Mouse (Mus musculus): Measurements from ENCODE around the gene Iqsec1. TPM values are rescaled to one million over a fixed set of nuclear protein-coding genes. Genes with fewer than 3 reads are reported as not detected.
A peak's percentile ranks its signal among the peaks of the same experiment; 100 is the strongest.

Gene Iqsec1
- polyA plus RNA-seq, 1 experiment from 2014 or later: 28.6 TPM

DNA sequence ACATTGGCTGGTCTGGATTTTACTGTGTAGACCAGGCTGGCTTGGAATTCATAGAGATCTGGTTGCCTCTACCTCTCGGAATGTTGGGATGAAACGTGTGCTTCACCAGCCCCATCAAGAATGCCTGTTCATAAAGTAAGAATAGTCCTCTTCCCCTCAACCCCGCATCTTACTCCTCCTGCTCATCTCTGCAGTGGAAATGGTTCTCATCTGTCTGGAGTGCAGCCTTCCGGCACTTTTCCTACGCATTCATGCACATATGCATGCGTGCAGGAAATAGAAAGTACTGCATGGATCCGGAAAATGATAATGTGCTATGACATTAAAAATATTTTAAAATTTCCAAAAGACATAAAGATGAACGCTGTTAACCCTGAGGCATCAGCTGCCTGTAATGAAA, 175.9 kb downstream of the Iqsec1 start:
- no peaks in the 10 kb centered on the region for H3K36me3 ChIP-seq (ENCODE audit: control insufficient read depth, insufficient read depth, low read length)
- no peaks in the 10 kb centered on the region for H3K9me3 ChIP-seq (ENCODE audit: control insufficient read depth, low read length)
- no peak overlapping the region for H3K4me3 ChIP-seq (ENCODE audit: control insufficient read depth in 1 of 2, insufficient read depth in 1 of 2, low read depth in 1 of 2, low read length in 2 of 2)
- no peak overlapping the region for H3K27ac ChIP-seq (replicated peaks in 1 of 2; ENCODE audit: control insufficient read depth in 1 of 2, insufficient read depth in 1 of 2, low read depth in 2 of 2, low read length in 2 of 2)
- H3K4me1 ChIP-seq (ENCODE audit: control insufficient read depth in 2 of 2, insufficient read depth in 2 of 2, low read length in 2 of 2): peaks cover 36 to 49% of the 10 kb centered on the region in 2 experiments
- no peak overlapping the region for H3K4me2 ChIP-seq (ENCODE audit: low read length)
- no peak for ATAC-seq (ENCODE audit: insufficient number of reproducible peaks, insufficient read depth, low FRiP score, low read depth)
- 83% methylated on average over 8 of the region's 8 CpGs for WGBS
- no peaks in the 10 kb centered on the region for H3K27me3 ChIP-seq (ENCODE audit: control insufficient read depth, insufficient read depth, low read length)
- H3K9ac ChIP-seq (ENCODE audit: low read length): no peak overlapping the region

DNA sequence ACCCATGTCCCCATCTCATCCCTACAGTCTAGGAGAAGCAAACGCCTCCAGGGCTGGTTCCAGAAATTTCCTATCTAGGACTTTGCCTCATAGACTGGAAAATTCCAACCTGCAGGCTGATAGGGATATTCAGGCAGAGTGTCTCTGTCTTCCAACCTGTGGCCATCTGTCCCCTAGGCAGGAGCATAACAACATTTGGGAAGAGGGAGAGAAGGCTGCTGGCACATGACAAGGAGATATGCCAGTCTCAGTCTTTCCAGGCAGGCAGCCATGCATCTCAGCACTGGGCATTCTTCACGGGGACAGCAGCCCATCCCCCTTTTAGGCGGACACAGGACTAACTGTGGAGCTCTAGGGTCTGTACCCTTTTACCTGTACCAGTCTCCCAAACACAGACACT, 176.4 kb downstream of the Iqsec1 start:
- peaks cover 39 to 54% of the 10 kb centered on the region in 2 experiments for H3K4me1 ChIP-seq (ENCODE audit: control insufficient read depth in 2 of 2, insufficient read depth in 2 of 2, low read length in 2 of 2)
- H3K9me3 ChIP-seq (ENCODE audit: control insufficient read depth, low read length): no peaks in the 10 kb centered on the region
- 57% methylated on average over 3 of the region's 3 CpGs for WGBS
- no peak overlapping the region for H3K4me2 ChIP-seq (ENCODE audit: low read length)
- H3K9ac ChIP-seq (ENCODE audit: low read length): no peak overlapping the region
- no peaks in the 10 kb centered on the region for H3K27me3 ChIP-seq (ENCODE audit: control insufficient read depth, insufficient read depth, low read length)
- H3K4me3 ChIP-seq (ENCODE audit: control insufficient read depth in 1 of 2, insufficient read depth in 1 of 2, low read depth in 1 of 2, low read length in 2 of 2): no peak overlapping the region
- no peak overlapping the region for H3K27ac ChIP-seq (replicated peaks in 1 of 2; ENCODE audit: control insufficient read depth in 1 of 2, insufficient read depth in 1 of 2, low read depth in 2 of 2, low read length in 2 of 2)
- no peak for ATAC-seq (ENCODE audit: insufficient number of reproducible peaks, insufficient read depth, low FRiP score, low read depth)
- H3K36me3 ChIP-seq (ENCODE audit: control insufficient read depth, insufficient read depth, low read length): no peaks in the 10 kb centered on the region

DNA sequence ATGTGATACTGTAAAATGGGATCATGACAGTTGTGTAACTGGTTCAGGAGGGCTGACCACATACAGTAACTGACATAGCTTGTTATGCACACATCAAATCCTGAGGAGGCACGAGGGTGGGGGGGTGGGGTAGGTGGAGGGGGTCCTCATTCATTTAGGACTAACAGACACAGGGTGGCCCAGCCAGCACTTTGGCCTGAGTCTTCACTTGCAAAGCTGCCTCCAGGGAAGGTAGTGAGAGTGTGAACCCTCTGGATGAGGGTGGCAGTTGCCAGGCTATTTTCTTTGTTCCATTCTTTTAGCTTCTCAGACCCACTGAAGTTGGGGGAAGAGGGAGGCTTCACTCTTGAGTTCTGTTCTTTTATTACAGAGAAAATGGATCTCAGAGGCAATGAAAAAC, 177.9 kb downstream of the Iqsec1 start:
- peaks cover 36 to 47% of the 10 kb centered on the region in 2 experiments for H3K4me1 ChIP-seq (ENCODE audit: control insufficient read depth in 2 of 2, insufficient read depth in 2 of 2, low read length in 2 of 2)
- WGBS: 45% methylated on average over 1 of the region's 1 CpGs
- H3K4me2 ChIP-seq (ENCODE audit: low read length): no peak overlapping the region

DNA sequence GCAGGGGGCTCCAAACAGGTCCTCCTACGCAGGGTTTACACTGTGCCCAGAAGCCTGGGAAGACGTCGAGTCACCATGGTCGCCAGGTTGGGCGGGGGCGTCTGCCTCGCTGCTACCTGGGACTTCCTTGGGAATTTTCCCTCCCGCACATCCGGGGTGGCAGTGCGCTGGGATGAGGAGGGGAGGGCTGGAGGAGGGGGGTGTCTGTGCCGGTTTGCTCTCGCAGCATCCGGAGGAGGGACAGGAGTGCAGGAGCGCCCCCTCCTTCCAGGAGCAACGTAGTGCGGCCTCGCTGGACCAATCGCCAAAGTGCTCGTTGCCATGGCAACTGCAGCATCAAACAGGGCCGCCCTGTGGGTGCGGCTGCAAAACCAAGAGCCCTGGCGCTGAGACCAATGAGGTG, 178.5 kb downstream of the Iqsec1 start:
- Histone ChIP-seq H3K4me2 (ENCODE audit: low read length) (peak overlapping the region; percentile 31), H3K36me3 (ENCODE audit: control insufficient read depth, insufficient read depth, low read length) (no peaks in the 10 kb centered on the region), H3K4me1 (ENCODE audit: control insufficient read depth in 2 of 2, insufficient read depth in 2 of 2, low read length in 2 of 2) (peaks cover 39 to 52% of the 10 kb centered on the region in 2 experiments), H3K9ac (ENCODE audit: low read length) (no peak overlapping the region), H3K9me3 (ENCODE audit: control insufficient read depth, low read length) (no peaks in the 10 kb centered on the region), H3K27me3 (ENCODE audit: control insufficient read depth, insufficient read depth, low read length) (no peaks in the 10 kb centered on the region), H3K27ac (replicated peaks in 1 of 2; ENCODE audit: control insufficient read depth in 1 of 2, insufficient read depth in 1 of 2, low read depth in 2 of 2, low read length in 2 of 2) (no peak overlapping the region), H3K4me3 (ENCODE audit: control insufficient read depth in 1 of 2, insufficient read depth in 1 of 2, low read depth in 1 of 2, low read length in 2 of 2) (no peak overlapping the region)
- ATAC-seq (ENCODE audit: insufficient number of reproducible peaks, insufficient read depth, low FRiP score, low read depth): no peak
- WGBS: 11% methylated on average over 22 of the region's 22 CpGs

More for the DNA sequence above, 177.9 kb downstream of the Iqsec1 start:
- H3K27ac ChIP-seq (replicated peaks in 1 of 2; ENCODE audit: control insufficient read depth in 1 of 2, insufficient read depth in 1 of 2, low read depth in 2 of 2, low read length in 2 of 2): no peak overlapping the region
- H3K9ac ChIP-seq (ENCODE audit: low read length): no peak overlapping the region
- no peak for ATAC-seq (ENCODE audit: insufficient number of reproducible peaks, insufficient read depth, low FRiP score, low read depth)
- H3K9me3 ChIP-seq (ENCODE audit: control insufficient read depth, low read length): no peaks in the 10 kb centered on the region
- no peaks in the 10 kb centered on the region for H3K27me3 ChIP-seq (ENCODE audit: control insufficient read depth, insufficient read depth, low read length)
- no peaks in the 10 kb centered on the region for H3K36me3 ChIP-seq (ENCODE audit: control insufficient read depth, insufficient read depth, low read length)
- H3K4me3 ChIP-seq (ENCODE audit: control insufficient read depth in 1 of 2, insufficient read depth in 1 of 2, low read depth in 1 of 2, low read length in 2 of 2): no peak overlapping the region

DNA sequence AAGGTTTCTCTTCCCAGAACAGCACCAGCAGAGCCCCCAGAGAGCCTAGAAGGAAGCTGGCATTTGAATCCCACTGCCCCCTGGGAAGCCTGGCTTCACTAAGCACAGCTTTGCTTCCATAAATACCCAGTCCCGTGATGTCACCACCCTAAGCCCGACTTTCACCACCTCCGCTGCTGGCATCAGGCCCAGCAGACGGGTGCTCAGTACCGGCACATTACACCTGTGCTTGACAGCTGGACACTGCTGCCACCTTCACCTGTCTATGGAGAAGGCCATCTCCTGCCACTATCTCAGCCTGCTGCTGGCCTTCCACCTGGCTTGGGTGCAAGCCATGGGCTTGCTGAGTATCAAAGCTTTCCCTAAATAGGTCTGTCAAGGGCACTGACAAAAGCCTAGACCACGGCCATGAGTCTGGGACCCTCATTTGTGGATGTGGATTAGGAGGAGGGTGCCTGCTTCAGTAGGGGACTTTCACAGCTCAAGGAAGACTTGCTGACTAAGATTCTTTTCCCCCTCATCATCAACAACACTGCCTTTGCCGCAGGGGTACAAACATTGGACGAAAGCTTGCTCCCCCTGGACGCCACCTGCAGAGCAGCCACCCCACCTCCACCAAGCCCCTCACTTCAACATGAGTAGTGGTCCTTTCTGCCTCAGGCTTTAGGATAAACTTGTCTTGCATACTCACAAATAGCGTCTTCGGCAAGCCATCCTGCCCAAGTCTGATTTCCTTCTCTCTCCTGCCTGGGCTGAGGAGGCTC, 179.2 kb downstream of the Iqsec1 start:
- WGBS: 38% methylated on average over 11 of the region's 11 CpGs
- Histone ChIP-seq H3K27ac (replicated peaks in 1 of 2; ENCODE audit: control insufficient read depth in 1 of 2, insufficient read depth in 1 of 2, low read depth in 2 of 2, low read length in 2 of 2) (peak overlapping the region; percentile 89 to 94), H3K9ac (ENCODE audit: low read length) (peak overlapping the region; percentile 49), H3K4me3 (ENCODE audit: control insufficient read depth in 1 of 2, insufficient read depth in 1 of 2, low read depth in 1 of 2, low read length in 2 of 2) (no peak overlapping the region), H3K27me3 (ENCODE audit: control insufficient read depth, insufficient read depth, low read length) (no peaks in the 10 kb centered on the region), H3K36me3 (ENCODE audit: control insufficient read depth, insufficient read depth, low read length) (no peaks in the 10 kb centered on the region), H3K4me1 (ENCODE audit: control insufficient read depth in 2 of 2, insufficient read depth in 2 of 2, low read length in 2 of 2) (peaks cover 45 to 59% of the 10 kb centered on the region in 2 experiments), H3K9me3 (ENCODE audit: control insufficient read depth, low read length) (no peaks in the 10 kb centered on the region), H3K4me2 (ENCODE audit: low read length) (peak overlapping the region; percentile 45)
- peak; percentile 28 for ATAC-seq (ENCODE audit: insufficient number of reproducible peaks, insufficient read depth, low FRiP score, low read depth)

DNA sequence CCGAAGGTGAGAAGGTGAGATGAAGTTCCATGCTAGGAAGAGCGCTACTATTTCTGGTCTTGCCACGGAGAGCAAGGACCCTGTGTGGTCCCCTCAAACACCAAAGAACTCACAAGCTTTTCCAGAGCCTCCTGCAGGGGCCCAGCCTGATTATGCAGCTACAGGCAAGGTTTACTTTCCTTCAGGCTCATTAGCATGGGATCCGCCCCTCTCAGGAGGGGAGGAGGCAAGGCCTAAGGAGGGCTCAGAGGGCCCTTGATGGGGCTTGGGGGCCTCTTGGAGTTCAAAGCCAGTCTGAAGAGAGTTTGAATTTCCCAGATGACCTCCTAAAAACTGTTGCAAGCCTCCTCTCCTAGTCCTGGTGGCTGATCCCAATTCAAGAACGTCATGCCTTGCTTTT, 179.9 kb downstream of the Iqsec1 start:
- Histone ChIP-seq H3K27ac (replicated peaks in 1 of 2; ENCODE audit: control insufficient read depth in 1 of 2, insufficient read depth in 1 of 2, low read depth in 2 of 2, low read length in 2 of 2) (peak overlapping the region; percentile 89 to 94), H3K4me1 (ENCODE audit: control insufficient read depth in 2 of 2, insufficient read depth in 2 of 2, low read length in 2 of 2) (peaks cover 48 to 66% of the 10 kb centered on the region in 2 experiments), H3K4me2 (ENCODE audit: low read length) (peak overlapping the region; percentile 45), H3K36me3 (ENCODE audit: control insufficient read depth, insufficient read depth, low read length) (no peaks in the 10 kb centered on the region), H3K9me3 (ENCODE audit: control insufficient read depth, low read length) (no peaks in the 10 kb centered on the region), H3K27me3 (ENCODE audit: control insufficient read depth, insufficient read depth, low read length) (no peaks in the 10 kb centered on the region), H3K4me3 (ENCODE audit: control insufficient read depth in 1 of 2, insufficient read depth in 1 of 2, low read depth in 1 of 2, low read length in 2 of 2) (no peak overlapping the region), H3K9ac (ENCODE audit: low read length) (peak overlapping the region; percentile 49)
- 13% methylated on average over 5 of the region's 5 CpGs for WGBS
- ATAC-seq (ENCODE audit: insufficient number of reproducible peaks, insufficient read depth, low FRiP score, low read depth): 0 out of 2 replicates have a peak, but pooled peaks have one; percentile 11

DNA sequence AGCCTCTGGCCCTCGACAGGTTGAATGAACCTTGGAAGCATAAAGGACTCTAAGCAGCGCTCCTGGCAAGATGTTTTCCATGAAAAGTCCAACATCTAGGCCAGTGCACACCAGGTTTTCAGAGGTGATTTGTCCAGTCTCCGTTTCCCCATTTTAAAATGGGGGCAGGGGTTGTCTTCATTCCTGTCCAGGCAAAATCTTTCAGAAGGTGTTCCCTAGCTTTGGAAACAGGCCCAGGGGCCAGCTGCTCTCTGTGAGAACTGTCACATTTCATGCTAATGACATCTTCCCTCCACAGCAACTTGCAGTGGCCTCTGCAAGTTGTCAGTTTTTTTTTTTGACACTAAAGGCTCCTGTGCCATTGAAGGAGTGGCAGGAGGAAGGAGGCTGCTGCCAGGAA, 180.4 kb downstream of the Iqsec1 start:
- no peaks in the 10 kb centered on the region for H3K36me3 ChIP-seq (ENCODE audit: control insufficient read depth, insufficient read depth, low read length)
- H3K27me3 ChIP-seq (ENCODE audit: control insufficient read depth, insufficient read depth, low read length): no peaks in the 10 kb centered on the region
- H3K9me3 ChIP-seq (ENCODE audit: control insufficient read depth, low read length): no peaks in the 10 kb centered on the region
- peak overlapping the region; percentile 45; the same call in 1 of the 2 replicates for H3K4me2 ChIP-seq (ENCODE audit: low read length)
- peaks cover 44 to 62% of the 10 kb centered on the region in 2 experiments for H3K4me1 ChIP-seq (ENCODE audit: control insufficient read depth in 2 of 2, insufficient read depth in 2 of 2, low read length in 2 of 2)
- 52% methylated on average over 3 of the region's 3 CpGs for WGBS
- no peak overlapping the region for H3K4me3 ChIP-seq (ENCODE audit: control insufficient read depth in 1 of 2, insufficient read depth in 1 of 2, low read depth in 1 of 2, low read length in 2 of 2)
- ATAC-seq (ENCODE audit: insufficient number of reproducible peaks, insufficient read depth, low FRiP score, low read depth): no peak
- H3K9ac ChIP-seq (ENCODE audit: low read length): peak overlapping the region; percentile 49; the same call in 1 of the 2 replicates
- H3K27ac ChIP-seq (replicated peaks in 1 of 2; ENCODE audit: control insufficient read depth in 1 of 2, insufficient read depth in 1 of 2, low read depth in 2 of 2, low read length in 2 of 2): peak overlapping the region; percentile 89 to 94
